Mouse (Mus musculus): ENCODE data around the gene Enpp3.

DNA sequence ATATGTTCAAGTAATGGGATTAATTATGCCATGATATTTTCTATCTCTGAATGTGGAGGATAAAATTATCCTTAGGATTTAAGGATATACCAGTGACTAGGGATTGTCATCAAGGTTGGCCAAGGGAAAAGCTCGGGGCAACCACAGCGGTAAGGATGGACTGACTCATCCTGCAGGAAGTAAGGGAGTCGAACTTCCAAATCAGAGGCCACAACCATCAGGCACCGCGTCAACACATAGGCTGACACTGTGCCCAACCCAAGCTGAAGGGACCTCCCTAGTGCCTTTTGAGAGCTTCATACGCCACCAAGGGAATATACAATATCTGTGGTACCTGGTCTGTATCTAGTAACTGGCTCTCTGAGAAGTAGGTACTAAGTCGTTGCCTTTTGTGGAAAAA, 73.1 kb downstream of the Enpp3 start:
- TF ChIP-seq CTCF (IDR thresholded peaks at IDR 0.05) (no peak), EP300 (IDR thresholded peaks at IDR 0.05; ENCODE audit: insufficient read depth, low read depth, low read length) (no peak)

Measured in heart, adult 2 months (tissue).